Mouse (Mus musculus) hindbrain, embryonic 16.5 days (tissue): ENCODE measurements around the gene Dhrs4. TPM values are rescaled to one million over a fixed set of nuclear protein-coding genes. Genes with fewer than 3 reads are reported as not detected.

Source experiments
- polyA plus RNA-seq: library from polyadenylated mRNA; unstranded; fragments of >200 nt; fragmentation: Nextera tagmentation; extraction: Ambion mirVana; gene quantifications from 2 replicates; pipeline ENCODE4 v1.2.1, GENCODE M21; 2015

Dhrs4 gene
- polyA plus RNA-seq, 1 experiment from 2014 or later, result 29.5 TPM

Other genes starting within 250 kb of the Dhrs4 start
- 22.9 and 26.2 TPM in 2 replicates for gene Carmil3, start 11.9 kb downstream of the Dhrs4 start, polyA plus RNA-seq
- gene Cpne6, start 31.7 kb downstream of the Dhrs4 start, polyA plus RNA-seq, result 10.2 and 11.7 TPM in 2 replicates
- gene Nrl, start 46.2 kb downstream of the Dhrs4 start, polyA plus RNA-seq, result 0.15 and 0.23 TPM in 2 replicates
- gene Pck2, start 61.5 kb downstream of the Dhrs4 start, polyA plus RNA-seq, result 29.3 and 32.4 TPM in 2 replicates
- 110 and 127 TPM in 2 replicates for gene Dcaf11, start 81.2 kb downstream of the Dhrs4 start, polyA plus RNA-seq
- 0.89 and 1.4 TPM in 2 replicates for gene A730061H03Rik, start 81.6 kb downstream of the Dhrs4 start, polyA plus RNA-seq
- 0.26 and 1.4 TPM in 2 replicates for gene Fitm1, start 96.9 kb downstream of the Dhrs4 start, polyA plus RNA-seq
- 223 and 230 TPM in 2 replicates for gene Psme1, start 99.4 kb downstream of the Dhrs4 start, polyA plus RNA-seq
- 49.4 and 64.2 TPM in 2 replicates for gene Emc9, start 106.5 kb downstream of the Dhrs4 start, polyA plus RNA-seq
- 170 and 173 TPM in 2 replicates for gene Psme2, start 112.4 kb downstream of the Dhrs4 start, polyA plus RNA-seq
- gene Rnf31, start 113.0 kb downstream of the Dhrs4 start, polyA plus RNA-seq, result 18.2 and 20.3 TPM in 2 replicates
- gene Irf9, start 124.8 kb downstream of the Dhrs4 start, polyA plus RNA-seq, result 9.7 and 10.6 TPM in 2 replicates
- gene Rec8, start 139.3 kb downstream of the Dhrs4 start, polyA plus RNA-seq, result 16.8 and 20.2 TPM in 2 replicates
- gene Ipo4, start 157.2 kb downstream of the Dhrs4 start, polyA plus RNA-seq, result 116 and 131 TPM in 2 replicates
- 1.5 and 1.6 TPM in 2 replicates for gene Gm49378, start 159.1 kb downstream of the Dhrs4 start, polyA plus RNA-seq
- 68.7 and 72.1 TPM in 2 replicates for gene Tm9sf1, start 165.0 kb downstream of the Dhrs4 start, polyA plus RNA-seq
- 0.32 and 0.53 TPM in 2 replicates for gene Tssk4, start 171.4 kb downstream of the Dhrs4 start, polyA plus RNA-seq
- gene Mdp1, start 181.8 kb downstream of the Dhrs4 start, polyA plus RNA-seq, result 77.2 and 82.8 TPM in 2 replicates
- 48.6 and 50.4 TPM in 2 replicates for gene Gmpr2, start 193.2 kb downstream of the Dhrs4 start, polyA plus RNA-seq
- 567 and 599 TPM in 2 replicates for gene Nedd8, start 193.4 kb downstream of the Dhrs4 start, polyA plus RNA-seq
- gene Tinf2, start 203.1 kb downstream of the Dhrs4 start, polyA plus RNA-seq, result 25.3 and 25.7 TPM in 2 replicates
- gene Tgm1, start 235.2 kb downstream of the Dhrs4 start, polyA plus RNA-seq, result 0.20 and 0.41 TPM in 2 replicates
- gene Rabggta, start 243.5 kb downstream of the Dhrs4 start, polyA plus RNA-seq, result 60.3 and 65.8 TPM in 2 replicates